Mouse (Mus musculus) MEL (cell line): ENCODE results near the gene Dscam. TPM values are rescaled to one million over a fixed set of nuclear protein-coding genes. Genes with fewer than 3 reads are reported as not detected.

ENCODE experiments used
- DNase-seq: peaks from one replicate; pipeline ENCODE4 v3.0.0; 2011; ENCODE audit warnings: low read depth, low spot score
- H3K27ac ChIP-seq: 2 replicates; pipeline ENCODE4 v1.5.1; 2012; ENCODE audit warnings: low read depth, mild to moderate bottlenecking, control low read depth, low read length, moderate library complexity; ENCODE audit not compliant: control insufficient read depth
- H3K27me3 ChIP-seq, 2 experiments: fragments of 150-350 bp in 1 of 2; sonication (generic) in 1 of 2; 2 replicates each; pipeline ENCODE4 v1.6.1; 2012; ENCODE audit warnings: low read length in 2 of 2, mild to moderate bottlenecking in 2 of 2, improper control_type of control experiment in 1 of 2, moderate library complexity in 1 of 2; ENCODE audit not compliant: insufficient read depth in 2 of 2, control insufficient read depth in 1 of 2
- H3K36me3 ChIP-seq, 2 experiments: 2 replicates each; pipeline ENCODE4 v1.6.1; 2012 to 2014; ENCODE audit warnings: low read length in 2 of 2, improper control_type of control experiment in 1 of 2, inconsistent platforms in 1 of 2, mild to moderate bottlenecking in 1 of 2; ENCODE audit not compliant: insufficient read depth in 2 of 2, control insufficient read depth in 1 of 2
- H3K4me1 ChIP-seq, 2 experiments: fragments of 150-350 bp in 1 of 2; sonication (generic) in 1 of 2; 2 replicates each; pipeline ENCODE4 v1.6.1; 2012; ENCODE audit warnings: low read length in 2 of 2, improper control_type of control experiment in 1 of 2, mild to moderate bottlenecking in 1 of 2; ENCODE audit not compliant: insufficient read depth in 2 of 2, control insufficient read depth in 1 of 2
- H3K4me3 ChIP-seq, 2 experiments: fragments of 150-350 bp in 1 of 2; sonication (generic) in 1 of 2; 2 replicates each; pipeline ENCODE4 v1.5.1; 2012; ENCODE audit warnings: low read depth in 2 of 2, low read length in 2 of 2, mild to moderate bottlenecking in 2 of 2, moderate library complexity in 2 of 2, control low read depth in 1 of 2, improper control_type of control experiment in 1 of 2; ENCODE audit not compliant: control insufficient read depth in 1 of 2, insufficient read depth in 1 of 2
- H3K79me2 ChIP-seq: 2 replicates; pipeline ENCODE4 v1.6.1; 2012; ENCODE audit warnings: mild to moderate bottlenecking, low read length, moderate library complexity; ENCODE audit not compliant: control insufficient read depth, poor library complexity, insufficient read depth
- H3K9ac ChIP-seq: 2 replicates; pipeline ENCODE4 v1.6.1; 2012; ENCODE audit warnings: low read depth, mild to moderate bottlenecking, control low read depth, low read length, moderate library complexity; ENCODE audit not compliant: control insufficient read depth, poor library complexity, severe bottlenecking
- H3K9me3 ChIP-seq: fragments of 150-350 bp; sonication (generic); replicated peaks from 2 replicates; pipeline ENCODE4 v1.6.1; 2012; ENCODE audit warnings: mild to moderate bottlenecking, low read length, improper control_type of control experiment, moderate library complexity; ENCODE audit not compliant: insufficient read depth
- CHD1 ChIP-seq: IDR thresholded peaks from 2 replicates; pipeline ENCODE4 v1.6.1; 2012; ENCODE audit warnings: low read depth, mild to moderate bottlenecking, inconsistent platforms, low read length, improper control_type of control experiment
- CHD2 ChIP-seq: IDR thresholded peaks from 2 replicates; pipeline ENCODE4 v1.6.1; 2011; ENCODE audit warnings: low read length, improper control_type of control experiment
- CTCF ChIP-seq, 3 experiments: IDR thresholded peaks in 2 of 3; conservative IDR thresholded peaks in 1 of 3; 2 replicates each; pipeline ENCODE4 v1.5.1; 2011 to 2012; ENCODE audit warnings: low read length in 3 of 3, low read depth in 2 of 3, mild to moderate bottlenecking in 2 of 3, improper control_type of control experiment in 1 of 3, inconsistent platforms in 1 of 3, mixed read lengths in 1 of 3, moderate library complexity in 1 of 3; ENCODE audit not compliant: control insufficient read depth in 1 of 3, insufficient read depth in 1 of 3, poor library complexity in 1 of 3, severe bottlenecking in 1 of 3
- EP300 ChIP-seq, 2 experiments: IDR thresholded peaks; 2 replicates each; pipeline ENCODE4 v1.6.1; 2011; ENCODE audit warnings: improper control_type of control experiment in 2 of 2, low read length in 2 of 2, low read depth in 1 of 2, mild to moderate bottlenecking in 1 of 2
- MAFK ChIP-seq: IDR thresholded peaks from 2 replicates; pipeline ENCODE4 v1.6.1; 2011; ENCODE audit warnings: low read depth, mild to moderate bottlenecking, low read length, improper control_type of control experiment, borderline replicate concordance
- MAX ChIP-seq: IDR thresholded peaks from 2 replicates; pipeline ENCODE4 v1.6.1; 2011; ENCODE audit warnings: low read length, improper control_type of control experiment
- MEF2A ChIP-seq: IDR thresholded peaks from 2 replicates; pipeline ENCODE4 v1.6.1; 2014; ENCODE audit warnings: low read depth, mild to moderate bottlenecking, inconsistent platforms, low read length, improper control_type of control experiment; ENCODE audit not compliant: poor library complexity, insufficient replicate concordance, severe bottlenecking; ENCODE audit errors: extremely low read depth
- MYB ChIP-seq: IDR thresholded peaks from 2 replicates; pipeline ENCODE4 v1.6.1; 2011; ENCODE audit warnings: mild to moderate bottlenecking, low read depth, low read length, improper control_type of control experiment
- NELFE ChIP-seq: IDR thresholded peaks from 2 replicates; pipeline ENCODE4 v1.6.1; 2011; ENCODE audit warnings: low read depth, low read length, improper control_type of control experiment
- NRF1 ChIP-seq: IDR thresholded peaks from 2 replicates; pipeline ENCODE4 v1.6.1; 2014; ENCODE audit warnings: low read depth, mild to moderate bottlenecking, inconsistent platforms, low read length, improper control_type of control experiment, moderate library complexity; ENCODE audit not compliant: poor library complexity, insufficient read depth, severe bottlenecking
- POLR2A ChIP-seq, 2 experiments: IDR thresholded peaks; 2 replicates each; pipeline ENCODE4 v1.6.1; 2011 to 2012; ENCODE audit warnings: low read length in 2 of 2, mild to moderate bottlenecking in 2 of 2, control low read depth in 1 of 2, improper control_type of control experiment in 1 of 2, low read depth in 1 of 2, moderate library complexity in 1 of 2; ENCODE audit not compliant: control insufficient read depth in 1 of 2, insufficient read depth in 1 of 2, poor library complexity in 1 of 2
- POLR2AphosphoS5 ChIP-seq: IDR thresholded peaks from 2 replicates; pipeline ENCODE4 v1.6.1; 2012; ENCODE audit warnings: low read depth, borderline replicate concordance, mild to moderate bottlenecking, inconsistent platforms, low read length, moderate library complexity, mixed read lengths
- RAD21 ChIP-seq: IDR thresholded peaks from 2 replicates; pipeline ENCODE4 v1.6.1; 2011; ENCODE audit warnings: mild to moderate bottlenecking, low read depth, low read length, improper control_type of control experiment
- SIN3A ChIP-seq: IDR thresholded peaks from 2 replicates; pipeline ENCODE4 v1.6.1; 2012; ENCODE audit warnings: low read length, improper control_type of control experiment, inconsistent platforms
- SMC3 ChIP-seq: IDR thresholded peaks from 2 replicates; pipeline ENCODE4 v1.6.1; 2011; ENCODE audit warnings: low read depth, low read length, improper control_type of control experiment
- USF1 ChIP-seq: IDR thresholded peaks from 2 replicates; pipeline ENCODE4 v1.6.1; 2014; ENCODE audit warnings: low read depth, mild to moderate bottlenecking, inconsistent platforms, low read length, improper control_type of control experiment, moderate library complexity
- USF2 ChIP-seq, 2 experiments: IDR thresholded peaks; 2 replicates each; pipeline ENCODE4 v1.6.1; 2011 to 2012; ENCODE audit warnings: improper control_type of control experiment in 2 of 2, low read length in 2 of 2, borderline replicate concordance in 1 of 2, inconsistent platforms in 1 of 2, low read depth in 1 of 2, mild to moderate bottlenecking in 1 of 2; ENCODE audit not compliant: insufficient read depth in 1 of 2
- ZNF384 ChIP-seq: IDR thresholded peaks from 2 replicates; pipeline ENCODE4 v1.6.1; 2012; ENCODE audit warnings: low read depth, mild to moderate bottlenecking, inconsistent platforms, low read length, improper control_type of control experiment
- polyA plus RNA-seq, 2 experiments: library from polyadenylated mRNA; stranded (reverse) in 1 of 2; unstranded in 1 of 2; fragments of >175 nt in 1 of 2; fragments of >200 nt in 1 of 2; gene quantifications; 2 replicates each; pipeline versions ENCODE4 v1.2.1 to v1.2.4; 2012; ENCODE audit warnings: low replicate concordance in 2 of 2, low read depth in 1 of 2; ENCODE audit not compliant: insufficient read length in 2 of 2, insufficient read depth in 1 of 2, missing spikeins in 1 of 2
- total RNA-seq: library from RNA; depleted of rRNA; stranded (reverse); fragments of 300-350 nt; gene quantifications from 2 replicates; pipeline ENCODE4 v1.2.3, GENCODE M21; 2012

The Dscam gene
- total and polyA plus RNA-seq, 3 experiments: not detected

- H3K9ac ChIP-seq: no peak overlapping the region
- DNase-seq: no peak
- no peaks in the 10 kb centered on the region for H3K36me3 ChIP-seq
- H3K9me3 ChIP-seq: no peaks in the 10 kb centered on the region
- no peak overlapping the region for H3K27ac ChIP-seq
- H3K79me2 ChIP-seq: no peaks in the 10 kb centered on the region
- TF ChIP-seq POLR2A (IDR thresholded peaks at IDR 0.05; ENCODE audit: control insufficient read depth in 1 of 2, insufficient read depth in 1 of 2, low read depth in 1 of 2, low read length in 2 of 2, poor library complexity in 1 of 2) (no peak), NRF1 (no peak), CHD1 (no peak), SMC3 (no peak), USF2 (IDR thresholded peaks at IDR 0.05; ENCODE audit: borderline replicate concordance in 1 of 2, insufficient read depth in 1 of 2, low read depth in 1 of 2, low read length in 2 of 2) (no peak), RAD21 (no peak), NELFE (no peak), ZNF384 (no peak), POLR2AphosphoS5 (no peak), MYB (no peak), SIN3A (no peak)
- no peak overlapping the region for H3K4me3 ChIP-seq
- no peaks in the 10 kb centered on the region for H3K27me3 ChIP-seq
- no peaks in the 10 kb centered on the region for H3K4me1 ChIP-seq
These were observed 559.7 kb downstream of the Dscam start for GRCm38 (mm10) chr16:96610806-96611205.

- no peaks in the 10 kb centered on the region for H3K36me3 ChIP-seq
- no peaks in the 10 kb centered on the region for H3K4me1 ChIP-seq
- no peaks in the 10 kb centered on the region for H3K27me3 ChIP-seq
- no peaks in the 10 kb centered on the region for H3K79me2 ChIP-seq
- no peak overlapping the region for H3K27ac ChIP-seq
- no peak overlapping the region for H3K9ac ChIP-seq
- H3K9me3 ChIP-seq: no peaks in the 10 kb centered on the region
- no peak for DNase-seq
- H3K4me3 ChIP-seq: no peak overlapping the region
- TF ChIP-seq CHD1 (no peak), NELFE (no peak), USF1 (no peak), MEF2A (no peak), NRF1 (no peak), MAFK (no peak), CTCF (IDR thresholded peaks at IDR 0.05 in 2 of 3, conservative IDR thresholded peaks at IDR 0.05 in 1 of 3; ENCODE audit: control insufficient read depth in 1 of 3, insufficient read depth in 1 of 3, low read depth in 2 of 3, low read length in 3 of 3, poor library complexity in 1 of 3, severe bottlenecking in 1 of 3) (no peak), CHD2 (no peak), EP300 (IDR thresholded peaks at IDR 0.05; ENCODE audit: low read depth in 1 of 2, low read length in 2 of 2) (no peak), MAX (no peak)
- TF ChIP-seq, all 39 proteins: peak for 0
These were observed 568.3 kb downstream of the Dscam start for GRCm38 (mm10) chr16:96602206-96602605.
